Mouse (Mus musculus) kidney, adult 9 months (tissue): Measurements from ENCODE around the gene Acad8.

Source experiments
- DNase-seq: peaks from one replicate; pipeline ENCODE4 v3.0.0; 2022

Gene Acad8

GRCm38 (mm10) chr9:26999461-27000395 lies at the start of gene Acad8, which contains the start of gene Thyn1:
TSS of gene Acad8 (minus strand) at chr9:26999566.
TSS of gene Thyn1 (plus strand) at chr9:26999710.
- peak; percentile 98 for DNase-seq

- DNase-seq, result no peak
Measured at GRCm38 (mm10) chr9:27043892-27044291, 44.5 kb upstream of the Acad8 start.

DNA sequence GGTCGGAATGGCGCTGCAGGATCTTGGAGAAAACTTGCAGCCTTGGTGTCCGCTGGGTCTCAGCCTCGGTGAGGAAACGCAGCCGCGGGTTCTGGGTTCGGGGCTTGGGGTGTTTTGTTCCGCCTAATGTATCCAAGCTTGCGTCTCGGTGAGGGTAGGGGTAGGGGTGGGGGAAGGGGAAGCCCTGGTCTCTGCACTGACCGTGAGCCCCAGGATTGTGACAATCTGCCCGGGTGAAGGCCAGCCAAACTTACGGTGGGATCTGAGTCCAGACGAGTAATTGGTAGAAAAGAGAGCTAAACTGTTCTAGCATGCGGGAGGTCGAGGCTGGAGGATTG lies 31.4 kb upstream of the Acad8 start:
- DNase-seq, result no peak

- peak; percentile 98 for DNase-seq
Measured at GRCm38 (mm10) chr9:27029828-27030762, 30.7 kb upstream of the Acad8 start, which contains the start of the genes Vps26b and Ncapd3. TSS of gene Vps26b (minus strand) at chr9:27030065. TSS of gene Ncapd3 (plus strand) at chr9:27030175.

DNA sequence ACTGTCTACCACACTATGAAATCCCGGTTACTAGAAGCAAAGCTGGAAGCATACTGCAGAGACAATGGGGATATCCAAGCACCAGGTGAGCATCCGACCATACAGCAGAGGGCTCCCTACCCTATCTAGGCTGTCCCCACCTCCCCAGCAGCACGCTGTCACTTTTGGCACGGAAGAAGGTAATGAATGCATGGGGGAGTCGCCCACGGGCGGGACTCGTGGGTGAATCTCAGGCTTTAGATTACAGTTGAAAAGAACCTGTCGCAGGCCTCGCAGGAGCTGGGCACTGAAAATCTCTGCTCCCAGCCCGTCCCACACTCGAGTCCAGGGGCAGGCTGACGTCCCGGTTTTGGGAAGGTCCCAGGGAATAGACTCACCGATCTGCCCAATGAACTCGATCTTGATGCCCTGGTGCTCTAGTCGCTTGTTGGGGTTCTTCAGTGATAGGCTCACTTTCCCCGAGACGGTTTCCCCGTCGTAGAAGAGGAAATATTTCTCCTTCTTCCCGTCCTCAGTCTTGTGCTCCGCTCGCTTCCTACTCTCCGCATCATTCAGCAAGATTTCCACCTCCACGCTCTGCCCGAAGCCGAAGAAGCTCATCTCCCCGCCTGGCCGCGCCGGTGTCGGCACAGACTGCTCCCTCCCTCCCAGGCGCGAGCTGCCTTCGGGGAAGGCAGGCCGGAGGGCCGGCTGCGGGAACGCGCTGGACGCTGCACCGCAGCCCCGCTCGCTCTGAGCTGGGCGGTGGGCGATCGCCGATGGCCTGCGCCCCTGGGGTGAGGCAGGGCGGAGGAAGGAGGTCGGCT lies 29.9 kb upstream of the Acad8 start:
- DNase-seq, result peak; percentile 44

DNA sequence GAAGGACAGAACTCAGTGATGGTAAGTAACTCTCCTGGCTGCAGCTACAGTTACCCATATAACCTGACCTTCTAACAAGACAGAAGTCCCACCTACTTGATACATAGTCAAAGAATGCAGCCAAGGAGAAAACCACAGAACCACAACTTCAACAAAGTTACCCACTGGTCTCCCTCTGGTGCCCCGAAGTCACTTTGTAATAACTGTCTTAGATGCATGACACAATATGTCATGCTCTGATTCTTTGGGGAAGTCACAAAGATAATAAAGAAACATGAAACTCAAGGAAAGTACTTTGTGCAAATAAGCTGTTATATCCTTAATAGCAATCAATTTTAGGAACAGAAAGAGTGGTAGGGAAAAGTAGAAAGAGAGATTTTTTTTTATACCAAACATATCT lies 27.3 kb upstream of the Acad8 start:
- no peak for DNase-seq

DNA sequence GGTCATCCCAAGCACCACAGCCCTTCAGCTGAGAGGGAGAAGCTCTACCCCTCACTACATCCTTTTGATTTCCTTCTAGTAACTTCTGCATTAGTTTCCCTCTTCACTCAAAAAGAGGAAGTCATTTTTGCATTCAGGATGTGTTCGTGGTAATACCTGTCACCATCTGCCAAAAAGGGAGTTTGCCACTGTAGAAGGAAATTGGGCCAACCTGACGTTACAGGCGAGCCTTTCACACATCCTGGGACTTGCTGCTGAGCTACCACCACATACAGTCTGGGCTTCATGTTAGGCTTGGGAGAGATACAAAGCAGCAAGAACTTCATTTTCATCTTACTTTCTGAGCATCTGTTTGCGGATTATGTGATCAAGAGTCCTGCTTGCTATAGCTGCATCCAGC lies 24.3 kb upstream of the Acad8 start:
- DNase-seq, result no peak

DNA sequence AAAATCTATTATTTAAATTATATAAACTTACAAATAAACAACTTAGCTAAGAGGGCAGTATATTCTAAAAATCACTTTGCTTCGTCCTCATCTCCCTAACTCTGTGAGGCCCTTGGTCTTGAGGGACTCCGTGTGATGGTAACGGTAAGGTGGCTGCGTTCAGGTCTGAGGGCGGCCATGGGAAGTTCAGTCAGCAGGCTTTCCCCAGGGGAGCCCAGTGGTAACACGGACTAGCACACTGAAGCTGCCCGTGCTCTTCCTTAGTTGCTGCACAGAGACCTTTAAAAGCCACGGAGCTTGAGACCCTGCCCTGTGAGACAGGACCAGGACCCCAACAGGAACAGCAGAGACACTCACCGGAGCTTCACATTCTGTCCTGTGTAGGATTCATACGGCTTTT lies 19.6 kb upstream of the Acad8 start:
- DNase-seq, result no peak

- DNase-seq, result no peak
Measured at GRCm38 (mm10) chr9:27011572-27011971, 12.2 kb upstream of the Acad8 start.

- DNase-seq, result no peak
Measured at GRCm38 (mm10) chr9:27009231-27009630, 9.9 kb upstream of the Acad8 start.

- no peak for DNase-seq
Measured at GRCm38 (mm10) chr9:27006866-27007265, 7.5 kb upstream of the Acad8 start.

GRCm38 (mm10) chr9:27005933-27006332 lies 6.6 kb upstream of the Acad8 start:
- no peak for DNase-seq

DNA sequence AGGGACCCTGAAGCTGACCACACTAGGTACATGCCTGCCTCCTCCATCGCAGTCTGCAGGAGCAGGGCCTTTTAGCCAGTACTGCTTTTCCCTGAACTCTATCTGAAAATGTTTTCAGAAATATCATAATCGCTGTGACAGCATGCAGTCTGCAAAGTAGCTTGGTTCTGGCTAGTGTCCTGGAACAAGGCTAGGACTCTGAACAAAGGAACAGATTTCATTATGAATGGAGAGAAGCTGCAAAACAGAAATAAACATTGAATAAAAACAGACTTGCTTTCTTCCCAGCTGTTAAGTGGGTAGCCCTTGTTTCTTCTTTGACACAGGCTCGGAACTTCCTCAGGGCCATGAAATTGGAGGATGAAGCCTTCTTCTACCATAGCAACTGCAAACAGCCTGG lies 5.9 kb upstream of the Acad8 start:
- no peak for DNase-seq

DNA sequence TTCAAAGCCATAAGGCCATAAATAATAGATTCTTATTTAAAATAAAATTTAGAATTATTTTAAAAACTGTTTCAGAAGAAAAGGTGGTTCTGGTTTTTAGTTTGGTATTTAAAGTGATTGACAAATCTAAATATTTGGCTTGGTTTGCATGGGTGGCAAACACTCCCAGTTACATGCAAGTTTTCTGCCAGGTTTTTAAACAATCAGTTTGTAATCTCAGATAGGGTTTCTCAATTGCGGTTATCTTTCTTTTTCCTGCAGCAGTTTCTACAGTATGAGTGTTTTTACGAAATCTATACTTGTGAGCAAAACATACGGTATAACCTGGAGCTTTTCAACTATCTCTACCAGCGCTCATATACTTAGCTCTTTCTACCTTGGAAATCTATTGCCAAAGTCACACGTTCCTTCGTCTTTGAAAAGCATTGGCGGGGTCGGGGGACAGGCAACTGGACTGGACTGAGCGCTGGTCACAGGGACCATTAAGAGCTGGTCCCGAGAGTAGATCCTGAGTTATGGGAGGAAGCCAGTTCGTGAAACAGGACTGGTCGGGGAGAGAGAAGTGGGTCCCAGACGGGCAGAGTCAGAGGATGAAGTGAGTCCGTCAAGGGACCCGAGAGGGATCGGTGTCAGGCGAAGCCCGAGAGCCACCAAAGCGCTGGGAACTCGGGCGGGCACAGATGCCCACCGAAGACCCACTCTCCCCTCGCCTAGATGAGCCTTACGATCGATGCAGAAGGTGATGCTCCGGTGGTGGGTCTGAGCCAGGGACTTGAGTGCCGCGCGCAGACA lies 501 bp downstream of the Acad8 start:
- DNase-seq, result no peak

DNA sequence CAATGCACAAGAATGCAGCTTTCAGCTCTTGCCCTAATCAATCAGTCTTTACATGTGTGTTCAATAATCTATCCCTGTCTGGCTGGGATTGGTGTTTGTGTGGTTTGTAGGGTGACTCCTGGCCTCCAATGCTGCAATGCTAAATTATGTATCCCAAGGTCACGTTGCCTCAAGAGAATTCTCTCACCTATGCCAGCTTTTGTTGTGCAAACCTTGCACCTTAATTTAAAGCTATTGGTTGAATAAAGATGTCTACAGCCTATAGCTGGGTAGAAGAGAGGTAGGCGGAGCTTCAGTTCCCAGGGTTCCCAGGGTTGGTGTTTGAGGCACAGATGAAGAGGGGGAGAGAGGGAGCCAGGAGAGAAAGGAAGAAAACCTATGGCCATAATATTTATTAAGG lies 1.9 kb downstream of the Acad8 start:
- no peak for DNase-seq

DNA sequence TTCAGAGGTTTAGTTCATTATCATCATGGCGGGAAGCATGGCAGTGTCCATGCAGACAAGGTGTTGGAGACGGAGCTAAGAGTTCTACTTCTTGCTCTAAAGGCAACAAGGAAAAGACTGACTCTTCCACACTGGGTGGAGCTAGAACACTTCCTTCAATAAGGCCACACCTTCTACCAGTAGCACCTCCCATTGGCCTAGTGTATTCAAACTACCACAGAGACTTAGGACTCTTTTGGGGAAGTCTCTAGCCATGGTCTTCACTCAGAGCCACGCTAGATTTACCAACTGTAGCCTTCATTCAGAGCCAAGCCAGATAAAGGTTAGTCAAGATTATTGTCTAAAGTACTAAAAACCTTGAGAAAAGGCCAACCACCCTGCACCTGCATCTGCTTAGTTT lies 2.3 kb downstream of the Acad8 start:
- DNase-seq, result no peak

- DNase-seq, result no peak
Measured at GRCm38 (mm10) chr9:26993900-26994299, 5.5 kb downstream of the Acad8 start.

GRCm38 (mm10) chr9:26993118-26993517 lies 6.2 kb downstream of the Acad8 start:
- no peak for DNase-seq

- no peak for DNase-seq
Measured at GRCm38 (mm10) chr9:26990181-26990580, 9.2 kb downstream of the Acad8 start.

DNA sequence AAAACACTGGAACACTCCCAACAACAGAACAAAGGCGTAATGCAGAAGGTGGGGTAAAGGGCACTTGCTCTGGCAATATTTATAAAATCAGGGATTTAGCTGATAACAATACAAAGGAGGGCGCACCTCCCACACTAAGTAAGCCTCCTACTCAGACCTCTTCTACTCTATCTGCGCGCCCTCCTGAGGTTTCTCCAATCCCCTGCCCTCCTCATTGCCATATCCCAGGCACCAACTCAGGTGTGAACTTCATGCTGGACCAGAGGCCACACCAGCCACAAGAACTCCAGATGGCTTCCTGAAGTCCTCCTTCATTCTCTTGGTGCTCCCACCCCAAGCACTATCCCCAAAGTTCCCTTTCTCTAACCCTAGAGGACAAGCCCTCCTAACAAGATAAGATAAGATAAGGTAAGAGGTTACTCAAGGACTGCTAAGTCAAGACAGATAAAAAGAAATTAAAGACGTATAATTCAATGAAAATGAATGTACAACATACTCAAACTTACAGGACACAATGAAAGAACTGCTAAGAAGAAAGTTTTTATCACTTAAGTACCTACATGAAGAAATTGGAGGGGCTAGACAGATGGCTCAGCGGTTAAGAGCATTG lies 13.6 kb downstream of the Acad8 start:
- DNase-seq, result no peak

DNA sequence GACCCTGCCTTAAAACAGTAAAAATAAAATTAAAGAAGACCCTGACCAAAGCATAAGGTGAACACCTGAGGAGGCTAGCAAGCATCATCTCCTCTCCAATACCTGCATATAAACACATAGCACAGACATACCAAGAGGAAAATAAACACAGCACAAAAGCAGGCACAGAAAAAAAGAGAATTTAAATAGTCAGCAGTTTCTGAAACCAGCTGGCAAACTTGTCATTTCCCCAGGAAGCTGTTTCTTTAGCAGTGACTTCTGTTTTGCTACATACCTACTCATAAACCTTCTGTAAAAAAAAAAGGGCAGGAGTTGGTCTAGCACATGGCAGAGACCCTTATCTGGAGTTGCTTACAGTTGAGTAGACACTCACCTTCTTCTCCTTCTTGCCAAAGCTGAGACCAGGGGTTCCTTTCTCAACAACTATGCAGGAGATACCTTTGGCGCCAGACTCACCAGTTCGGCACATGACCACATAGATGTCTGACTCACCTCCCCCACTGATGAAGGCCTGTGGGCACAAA lies 14.2 kb downstream of the Acad8 start:
- DNase-seq, result no peak
